Mouse (Mus musculus): ENCODE data around the gene Otud7b. TPM values are rescaled to one million over a fixed set of nuclear protein-coding genes. Genes with fewer than 3 reads are reported as not detected.
"Not testable (repeated sequence)": the region's sequence is repeated elsewhere in the genome, so short reads cannot be mapped to it uniquely, and the experiment has no call there.

The Otud7b gene
- polyA plus RNA-seq, 1 experiment from 2014 or later, result 11.3 TPM

- H3K27me3 ChIP-seq, result no peaks in the 10 kb centered on the region
- 41% methylated on average over 10 of the region's 10 CpGs for WGBS (ENCODE audit: insufficient replicate concordance)
- ATAC-seq (ENCODE audit: low read depth) (no peak), DNase-seq (no peak)
- peaks cover 54% of the 10 kb centered on the region for H3K4me1 ChIP-seq (replicated peaks)
- no peaks in the 10 kb centered on the region for H3K9me3 ChIP-seq (replicated peaks)
- peaks cover 28% of the 10 kb centered on the region for H3K36me3 ChIP-seq
- peak overlapping the region; percentile 90 for H3K4me3 ChIP-seq (replicated peaks)
- peak overlapping the region; percentile 85 for H3K4me2 ChIP-seq
- H3K9ac ChIP-seq, result peak overlapping the region; percentile 88
- peak overlapping the region; percentile 96 for H3K27ac ChIP-seq
These were observed 66.7 kb downstream of the Otud7b start for GRCm38 (mm10) chr3:96170976-96171545.

GRCm38 (mm10) chr3:96171583-96172196 lies 67.4 kb downstream of the Otud7b start:
- DNase-seq, result no peak
- H3K27ac ChIP-seq, result peak overlapping the region; percentile 96
- 14% methylated on average over 18 of the region's 18 CpGs for WGBS (ENCODE audit: insufficient replicate concordance)
- no peaks in the 10 kb centered on the region for H3K9me3 ChIP-seq (replicated peaks)
- peak overlapping the region; percentile 88 for H3K9ac ChIP-seq
- H3K36me3 ChIP-seq, result peaks cover 34% of the 10 kb centered on the region
- no peak for ATAC-seq (ENCODE audit: low read depth)
- H3K4me3 ChIP-seq (replicated peaks), result peak overlapping the region; percentile 90
- no peaks in the 10 kb centered on the region for H3K27me3 ChIP-seq
- peaks cover 60% of the 10 kb centered on the region for H3K4me1 ChIP-seq (replicated peaks)
- H3K4me2 ChIP-seq, result peak overlapping the region; percentile 85

GRCm38 (mm10) chr3:96172197-96173178 lies 68.2 kb downstream of the Otud7b start, which contains the start of gene Sf3b4:
Gene Sf3b4 (plus strand): TSS chr3:96172332.
- Histone ChIP-seq H3K36me3 (peaks cover 41% of the 10 kb centered on the region), H3K4me1 (replicated peaks) (peaks cover 61% of the 10 kb centered on the region), H3K27ac (peak within 1 kb of the TSS; percentile 96), H3K9me3 (replicated peaks) (no peaks in the 10 kb centered on the region), H3K9ac (peak within 1 kb of the TSS; percentile 88), H3K4me3 (replicated peaks) (peak within 1 kb of the TSS; percentile 90), H3K27me3 (no peaks in the 10 kb centered on the region), H3K4me2 (peak within 1 kb of the TSS; percentile 85)
- WGBS (ENCODE audit: insufficient replicate concordance), result under 1% methylated on average over 58 of the region's 58 CpGs
- peak; percentile 92 for ATAC-seq (ENCODE audit: low read depth)
- DNase-seq, result peak; percentile 73

- ATAC-seq (ENCODE audit: low read depth) (no peak), DNase-seq (no peak)
- Histone ChIP-seq H3K9ac (peak overlapping the region; percentile 88), H3K4me3 (replicated peaks) (peak overlapping the region; percentile 90), H3K27me3 (no peaks in the 10 kb centered on the region), H3K36me3 (peaks cover 48% of the 10 kb centered on the region), H3K4me2 (peak overlapping the region; percentile 85), H3K9me3 (replicated peaks) (no peaks in the 10 kb centered on the region), H3K4me1 (replicated peaks) (peaks cover 60% of the 10 kb centered on the region), H3K27ac (peak overlapping the region; percentile 96)
- whole genome bisulfite sequencing (ENCODE audit: insufficient replicate concordance), result 22% methylated on average over 7 of the region's 7 CpGs
These were observed 68.9 kb downstream of the Otud7b start for GRCm38 (mm10) chr3:96173185-96173584.

- Histone ChIP-seq H3K4me3 (replicated peaks) (peak overlapping the region; percentile 90), H3K36me3 (peaks cover 55% of the 10 kb centered on the region), H3K9ac (peak overlapping the region; percentile 62), H3K4me1 (replicated peaks) (peaks cover 53% of the 10 kb centered on the region), H3K4me2 (peak overlapping the region; percentile 85)
- H3K27me3 ChIP-seq; H3K27ac ChIP-seq; ATAC-seq (ENCODE audit: low read depth); H3K9me3 ChIP-seq (replicated peaks); DNase-seq: not testable (repeated sequence)
- WGBS (ENCODE audit: insufficient replicate concordance), result 77% methylated on average over 4 of the region's 4 CpGs
These were observed 69.7 kb downstream of the Otud7b start for GRCm38 (mm10) chr3:96174042-96174441.

GRCm38 (mm10) chr3:96175251-96175650 lies 70.9 kb downstream of the Otud7b start:
- Histone ChIP-seq H3K4me2 (no peak overlapping the region; the same call in 1 of the 2 replicates), H3K4me1 (replicated peaks) (peaks cover 49% of the 10 kb centered on the region), H3K9me3 (replicated peaks) (no peaks in the 10 kb centered on the region), H3K4me3 (replicated peaks) (no peak overlapping the region), H3K36me3 (peaks cover 52% of the 10 kb centered on the region), H3K9ac (peak overlapping the region; percentile 62; the same call in 1 of the 2 replicates), H3K27me3 (no peaks in the 10 kb centered on the region), H3K27ac (no peak overlapping the region)
- 85% methylated on average over 6 of the region's 6 CpGs for WGBS (ENCODE audit: insufficient replicate concordance)
- no peak for ATAC-seq (ENCODE audit: low read depth)
- DNase-seq, result no peak

GRCm38 (mm10) chr3:96178427-96178826 lies 74.1 kb downstream of the Otud7b start:
- no peaks in the 10 kb centered on the region for H3K9me3 ChIP-seq (replicated peaks)
- peaks cover 52% of the 10 kb centered on the region for H3K36me3 ChIP-seq
- 81% methylated on average over 4 of the region's 4 CpGs for WGBS (ENCODE audit: insufficient replicate concordance)
- peaks cover 28% of the 10 kb centered on the region for H3K27me3 ChIP-seq
- no peak overlapping the region for H3K4me2 ChIP-seq
- no peak overlapping the region for H3K9ac ChIP-seq
- ATAC-seq (ENCODE audit: low read depth) (no peak), DNase-seq (no peak)
- peaks cover 43% of the 10 kb centered on the region for H3K4me1 ChIP-seq (replicated peaks)
- no peak overlapping the region for H3K4me3 ChIP-seq (replicated peaks)
- H3K27ac ChIP-seq, result no peak overlapping the region

- no peak overlapping the region for H3K27ac ChIP-seq
- H3K9me3 ChIP-seq (replicated peaks), result no peaks in the 10 kb centered on the region
- no peak for DNase-seq
- H3K9ac ChIP-seq, result no peak overlapping the region
- no peak overlapping the region for H3K4me2 ChIP-seq
- H3K36me3 ChIP-seq, result peaks cover 48% of the 10 kb centered on the region
- 77% methylated on average over 2 of the region's 2 CpGs for WGBS (ENCODE audit: insufficient replicate concordance)
- no peak overlapping the region for H3K4me3 ChIP-seq (replicated peaks)
- no peak for ATAC-seq (ENCODE audit: low read depth)
- H3K4me1 ChIP-seq (replicated peaks), result peaks cover 38% of the 10 kb centered on the region
- H3K27me3 ChIP-seq, result peaks cover 29% of the 10 kb centered on the region
These were observed 74.6 kb downstream of the Otud7b start for GRCm38 (mm10) chr3:96178902-96179301.

- H3K4me1 ChIP-seq (replicated peaks), result peaks cover 32% of the 10 kb centered on the region
- no peak overlapping the region for H3K27ac ChIP-seq
- H3K9ac ChIP-seq, result no peak overlapping the region
- no peak overlapping the region for H3K4me2 ChIP-seq
- H3K36me3 ChIP-seq, result peaks cover 42% of the 10 kb centered on the region
- ATAC-seq (ENCODE audit: low read depth) (no peak), DNase-seq (no peak)
- no peak overlapping the region for H3K4me3 ChIP-seq (replicated peaks)
- 72% methylated on average over 4 of the region's 4 CpGs for WGBS (ENCODE audit: insufficient replicate concordance)
- peaks cover 32% of the 10 kb centered on the region for H3K27me3 ChIP-seq
- no peaks in the 10 kb centered on the region for H3K9me3 ChIP-seq (replicated peaks)
These were observed 75.2 kb downstream of the Otud7b start for GRCm38 (mm10) chr3:96179531-96179930.

- no peak for ATAC-seq (ENCODE audit: low read depth)
- no peaks in the 10 kb centered on the region for H3K9me3 ChIP-seq (replicated peaks)
- H3K4me3 ChIP-seq (replicated peaks), result peak within 1 kb of the TSS; percentile 54
- peaks cover 28% of the 10 kb centered on the region for H3K36me3 ChIP-seq
- no peak within 1 kb of the TSS for H3K27ac ChIP-seq
- DNase-seq, result no peak
- H3K4me1 ChIP-seq (replicated peaks), result peaks cover 23% of the 10 kb centered on the region
- 1% methylated on average over 19 of the region's 23 CpGs for WGBS (ENCODE audit: insufficient replicate concordance)
- H3K9ac ChIP-seq, result peak within 1 kb of the TSS; percentile 51; the same call in 1 of the 2 replicates
- peaks cover 32% of the 10 kb centered on the region for H3K27me3 ChIP-seq
- peak within 1 kb of the TSS; percentile 67 for H3K4me2 ChIP-seq
These were observed 76.6 kb downstream of the Otud7b start, which contains the start of gene Sv2a for GRCm38 (mm10) chr3:96180727-96181477. Gene Sv2a (plus strand): TSS chr3:96181151.
